Mouse (Mus musculus): ENCODE data around the gene Hist1h4h. TPM values are rescaled to one million over a fixed set of nuclear protein-coding genes. Genes with fewer than 3 reads are reported as not detected.
"Not testable (repeated sequence)": the region's sequence is repeated elsewhere in the genome, so short reads cannot be mapped to it uniquely, and the experiment has no call there.

The Hist1h4h gene
- polyA plus RNA-seq, 1 experiment from 2014 or later: 7.1 TPM

DNA sequence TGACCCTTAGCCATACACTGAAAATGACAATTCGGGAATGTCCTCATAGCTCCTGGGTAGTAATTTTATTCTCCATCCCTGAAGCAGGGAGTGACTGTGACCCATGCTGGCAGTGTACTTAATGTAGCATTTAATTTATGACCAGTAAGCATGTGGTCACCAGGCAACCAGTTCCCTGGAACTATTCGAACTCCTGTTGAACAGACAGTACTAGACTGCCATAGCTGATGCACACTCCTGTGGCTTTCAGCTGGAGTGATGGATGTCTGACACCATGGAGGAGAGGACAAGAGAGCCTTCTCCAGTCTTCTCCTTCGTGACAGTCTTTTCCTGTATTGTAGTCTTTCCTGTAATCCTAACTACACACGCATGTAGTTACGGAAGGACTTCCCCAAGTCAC is 1.8 kb upstream of the Hist1h4h start:
- Histone ChIP-seq H3K4me2 (ENCODE audit: low read length) (0 out of 2 replicates have a peak overlapping the region, but pooled peaks have one; percentile 7), H3K9ac (ENCODE audit: low read length) (no peak overlapping the region), H3K36me3 (ENCODE audit: control insufficient read depth, insufficient read depth, low read length) (no peaks in the 10 kb centered on the region), H3K4me1 (ENCODE audit: control insufficient read depth, insufficient read depth, low read length) (peaks cover 19% of the 10 kb centered on the region), H3K9me3 (replicated peaks; ENCODE audit: control insufficient read depth, low read length) (no peaks in the 10 kb centered on the region), H3K27me3 (replicated peaks; ENCODE audit: control insufficient read depth, insufficient read depth, low read length) (no peaks in the 10 kb centered on the region), H3K27ac (ENCODE audit: low read depth, low read length) (no peak overlapping the region), H3K4me3 (ENCODE audit: low read depth, low read length) (no peak overlapping the region)
- 82% methylated on average over 5 of the region's 5 CpGs for WGBS
- ATAC-seq (no peak), DNase-seq (ENCODE audit: low spot score) (no peak)

DNA sequence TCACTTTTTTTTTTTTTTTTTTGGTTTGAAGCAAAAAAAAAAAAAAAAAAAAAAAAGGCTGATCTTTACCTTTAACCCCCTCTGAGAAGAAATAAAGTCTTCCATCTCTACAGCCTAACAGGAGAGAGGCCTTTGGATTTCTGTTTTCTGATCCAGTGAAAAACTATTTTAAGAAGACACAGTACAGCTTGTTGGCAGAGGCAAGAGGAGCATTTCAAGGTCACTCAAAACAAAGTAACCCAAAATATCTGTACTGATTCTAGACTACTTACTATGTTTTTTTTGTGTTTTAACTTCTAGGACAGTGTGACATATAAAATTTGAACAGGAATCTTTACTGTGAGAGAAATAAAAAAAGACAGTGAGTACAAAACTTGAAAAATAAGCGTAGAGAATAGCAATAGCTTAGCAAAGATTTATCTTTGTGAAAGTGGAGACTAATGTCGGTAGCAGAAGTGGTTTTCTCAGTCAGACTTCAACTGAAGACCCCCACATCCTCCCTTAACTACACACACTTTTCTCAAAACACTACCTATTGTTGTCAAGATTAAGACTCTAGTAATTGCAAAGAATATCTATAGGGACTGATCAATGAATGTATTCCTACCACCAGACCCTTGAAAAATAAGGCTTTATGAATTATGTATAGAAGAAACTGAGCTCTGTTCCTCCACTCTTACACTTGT is 1.2 kb upstream of the Hist1h4h start:
- Histone ChIP-seq H3K4me1 (ENCODE audit: control insufficient read depth, insufficient read depth, low read length) (peaks cover 20% of the 10 kb centered on the region), H3K36me3 (ENCODE audit: control insufficient read depth, insufficient read depth, low read length) (no peaks in the 10 kb centered on the region), H3K9me3 (replicated peaks; ENCODE audit: control insufficient read depth, low read length) (no peaks in the 10 kb centered on the region), H3K4me3 (ENCODE audit: low read depth, low read length) (peak overlapping the region; percentile 43), H3K4me2 (ENCODE audit: low read length) (peak overlapping the region; percentile 59), H3K27me3 (replicated peaks; ENCODE audit: control insufficient read depth, insufficient read depth, low read length) (no peaks in the 10 kb centered on the region), H3K9ac (ENCODE audit: low read length) (peak overlapping the region; percentile 78), H3K27ac (ENCODE audit: low read depth, low read length) (peak overlapping the region; percentile 95)
- no peak for DNase-seq (ENCODE audit: low spot score)
- ATAC-seq: no peak
- WGBS: 24% methylated on average over 2 of the region's 2 CpGs

DNA sequence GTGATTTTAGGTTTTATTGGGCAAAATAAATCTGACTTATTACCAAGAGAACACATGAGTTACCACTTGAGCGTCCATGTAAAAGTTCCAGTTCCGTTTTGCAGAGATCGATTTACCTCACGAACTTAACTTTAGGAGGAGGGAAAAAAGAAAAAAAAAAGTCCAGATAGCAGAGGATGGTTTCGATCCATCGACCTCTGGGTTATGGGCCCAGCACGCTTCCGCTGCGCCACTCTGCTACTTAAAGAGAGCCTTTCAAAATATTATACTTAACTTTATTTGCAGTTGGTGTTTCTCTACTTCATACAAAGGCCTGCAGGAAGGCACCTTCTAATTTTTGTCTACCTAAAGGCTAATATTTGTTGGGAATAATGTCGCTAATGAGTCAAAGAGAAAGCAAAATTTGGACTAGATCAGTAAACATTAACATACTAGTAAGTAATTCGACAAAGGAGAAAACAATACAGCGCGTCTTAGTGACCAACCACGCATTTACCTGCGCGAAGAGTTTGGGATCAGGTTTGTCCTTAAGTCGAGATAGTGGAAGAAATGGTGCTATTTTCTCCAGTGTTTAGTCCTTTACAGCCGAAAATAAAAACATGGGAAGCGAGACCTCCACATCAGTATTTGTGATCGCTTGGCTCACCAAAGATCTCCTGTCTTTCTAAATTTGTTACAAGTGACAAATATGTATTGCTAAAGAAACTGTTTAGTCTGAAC is 509 bp upstream of the Hist1h4h start:
- Histone ChIP-seq H3K4me1 (ENCODE audit: control insufficient read depth, insufficient read depth, low read length) (peaks cover 22% of the 10 kb centered on the region), H3K4me3 (ENCODE audit: low read depth, low read length) (peak overlapping the region; percentile 43), H3K27ac (ENCODE audit: low read depth, low read length) (peak overlapping the region; percentile 95), H3K9me3 (replicated peaks; ENCODE audit: control insufficient read depth, low read length) (no peaks in the 10 kb centered on the region), H3K4me2 (ENCODE audit: low read length) (peak overlapping the region; percentile 59), H3K9ac (ENCODE audit: low read length) (peak overlapping the region; percentile 78), H3K27me3 (replicated peaks; ENCODE audit: control insufficient read depth, insufficient read depth, low read length) (no peaks in the 10 kb centered on the region), H3K36me3 (ENCODE audit: control insufficient read depth, insufficient read depth, low read length) (no peaks in the 10 kb centered on the region)
- DNase-seq (ENCODE audit: low spot score) (peak; percentile 75), ATAC-seq (no peak)
- WGBS: under 1% methylated on average over 20 of the region's 20 CpGs

DNA sequence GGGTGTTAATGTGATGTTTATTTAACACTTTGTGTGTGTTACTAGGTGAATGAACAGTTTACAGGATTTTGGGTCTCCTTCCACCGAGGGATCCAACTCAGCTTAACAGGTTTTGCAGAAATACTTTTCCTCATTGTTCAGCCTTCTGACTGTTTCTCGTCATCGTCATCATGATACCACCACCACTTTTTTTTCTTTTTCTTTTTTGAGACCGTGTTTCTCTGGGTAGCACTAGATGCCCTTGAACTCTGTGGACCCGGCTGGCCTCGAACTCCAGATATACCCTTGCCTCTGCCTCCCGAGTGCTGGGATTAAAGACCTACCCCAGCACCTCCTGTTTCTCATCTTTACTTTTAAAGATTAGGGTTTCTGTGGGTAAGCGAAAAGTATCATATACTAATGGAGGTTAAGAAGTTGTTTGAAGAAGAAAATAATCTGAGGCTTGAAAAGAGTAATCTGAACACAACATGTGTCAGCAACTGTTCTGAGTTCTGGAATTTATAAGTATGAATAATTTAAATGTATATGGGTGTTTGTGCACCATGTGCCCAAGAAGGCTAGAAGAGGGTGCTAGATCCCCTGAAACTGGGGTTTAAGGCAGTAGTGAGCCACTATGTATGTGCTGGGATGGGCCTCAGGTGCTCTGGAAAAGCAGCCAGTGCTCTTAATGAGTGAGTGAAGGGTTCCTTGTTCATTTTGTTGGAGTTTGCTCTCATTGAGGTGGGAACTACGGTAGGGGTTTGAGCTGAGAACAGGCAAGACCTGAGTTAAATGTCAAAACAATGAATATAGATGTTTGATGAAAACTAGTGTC is 1.6 kb downstream of the Hist1h4h start:
- Histone ChIP-seq H3K4me2 (ENCODE audit: low read length) (peak overlapping the region; percentile 59), H3K9ac (ENCODE audit: low read length) (peak overlapping the region; percentile 78), H3K36me3 (ENCODE audit: control insufficient read depth, insufficient read depth, low read length) (no peaks in the 10 kb centered on the region), H3K27ac (ENCODE audit: low read depth, low read length) (peak overlapping the region; percentile 95), H3K4me3 (ENCODE audit: low read depth, low read length) (peak overlapping the region; percentile 43), H3K9me3 (replicated peaks; ENCODE audit: control insufficient read depth, low read length) (no peaks in the 10 kb centered on the region), H3K4me1 (ENCODE audit: control insufficient read depth, insufficient read depth, low read length) (peaks cover 29% of the 10 kb centered on the region), H3K27me3 (replicated peaks; ENCODE audit: control insufficient read depth, insufficient read depth, low read length) (no peaks in the 10 kb centered on the region)
- WGBS: 13% methylated on average over 9 of the region's 9 CpGs
- DNase-seq (ENCODE audit: low spot score) (no peak), ATAC-seq (no peak)

DNA sequence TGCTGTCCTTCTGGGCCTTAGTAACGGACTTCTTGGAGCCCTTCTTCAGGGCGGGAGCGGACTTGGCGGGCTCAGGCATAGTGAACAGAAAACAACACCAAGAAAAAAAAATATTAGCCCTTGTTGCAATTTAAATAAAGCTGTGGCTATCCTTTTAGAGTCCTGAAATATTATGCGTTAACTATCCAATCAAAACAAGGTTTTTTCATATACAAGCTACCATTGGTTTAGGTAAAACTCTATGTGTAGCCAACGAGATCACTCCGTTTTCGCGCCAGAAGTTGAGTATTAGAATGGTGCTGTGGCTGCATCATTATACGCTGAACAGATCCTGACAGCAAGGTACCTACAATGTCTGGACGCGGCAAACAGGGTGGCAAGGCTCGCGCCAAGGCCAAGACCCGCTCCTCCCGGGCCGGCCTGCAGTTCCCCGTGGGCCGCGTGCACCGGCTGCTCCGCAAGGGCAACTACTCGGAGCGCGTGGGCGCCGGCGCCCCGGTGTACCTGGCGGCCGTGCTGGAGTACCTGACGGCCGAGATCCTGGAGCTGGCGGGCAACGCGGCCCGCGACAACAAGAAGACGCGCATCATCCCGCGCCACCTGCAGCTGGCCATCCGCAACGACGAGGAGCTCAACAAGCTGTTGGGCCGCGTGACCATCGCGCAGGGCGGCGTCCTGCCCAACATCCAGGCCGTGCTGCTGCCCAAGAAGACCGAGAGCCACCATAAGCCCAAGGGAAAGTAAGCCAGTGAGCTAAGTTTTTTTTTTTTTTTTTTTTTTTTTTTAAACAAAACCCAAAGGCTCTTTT is 2.9 kb downstream of the Hist1h4h start, which contains the start of gene Hist1h2af:
Gene Hist1h2af (plus strand): TSS at position 347 of the 808 bp plus-strand sequence.
- Histone ChIP-seq H3K27ac (ENCODE audit: low read depth, low read length) (peak within 1 kb of the TSS; percentile 95), H3K4me3 (ENCODE audit: low read depth, low read length) (peak within 1 kb of the TSS; percentile 43), H3K4me1 (ENCODE audit: control insufficient read depth, insufficient read depth, low read length) (peaks cover 29% of the 10 kb centered on the region), H3K4me2 (ENCODE audit: low read length) (peak within 1 kb of the TSS; percentile 59), H3K9ac (ENCODE audit: low read length) (peak within 1 kb of the TSS; percentile 78)
- DNase-seq (ENCODE audit: low spot score) (peak; percentile 98), ATAC-seq (peak; percentile 43)
- H3K9me3 ChIP-seq (replicated peaks; ENCODE audit: control insufficient read depth, low read length); H3K27me3 ChIP-seq (replicated peaks; ENCODE audit: control insufficient read depth, insufficient read depth, low read length); H3K36me3 ChIP-seq (ENCODE audit: control insufficient read depth, insufficient read depth, low read length): not testable (repeated sequence)
- WGBS: under 1% methylated on average over 25 of the region's 53 CpGs

DNA sequence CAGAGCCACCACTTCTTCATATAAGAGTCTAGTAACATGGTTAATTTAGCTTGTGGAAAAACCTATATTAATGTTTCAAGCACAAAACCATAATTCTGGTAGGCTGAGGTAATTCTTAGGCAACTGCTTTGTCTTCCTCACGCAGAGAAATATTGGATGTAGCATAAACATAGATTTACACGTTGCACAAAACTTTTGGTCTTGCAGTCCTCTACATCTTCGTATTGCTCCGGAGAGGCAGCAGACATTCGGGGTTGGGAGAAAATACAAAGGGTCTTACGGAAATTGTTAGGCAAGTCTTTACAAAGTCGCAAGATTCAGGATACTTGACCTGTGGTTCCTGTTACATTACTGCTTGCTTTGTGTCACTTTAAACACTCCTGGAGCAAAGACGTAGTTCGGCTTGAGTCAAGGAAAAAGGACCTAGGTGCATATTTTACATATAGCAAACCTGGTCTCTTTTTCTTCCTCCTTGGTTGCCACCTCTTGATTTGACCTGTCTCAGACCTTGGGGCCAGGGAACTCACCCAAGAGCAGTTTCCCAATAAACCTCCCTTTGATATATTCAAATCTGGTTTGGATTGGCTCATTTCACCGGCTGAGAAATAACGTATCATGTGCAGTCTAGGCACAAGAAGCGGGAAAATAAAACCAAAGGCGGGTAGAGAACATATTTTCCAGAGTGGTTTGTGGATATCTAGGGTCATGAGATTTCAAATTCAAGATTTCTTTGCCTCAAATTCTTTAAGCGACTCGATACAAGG is 3.7 kb downstream of the Hist1h4h start:
- Histone ChIP-seq H3K4me2 (ENCODE audit: low read length) (peak overlapping the region; percentile 59), H3K27me3 (replicated peaks; ENCODE audit: control insufficient read depth, insufficient read depth, low read length) (no peaks in the 10 kb centered on the region), H3K9ac (ENCODE audit: low read length) (peak overlapping the region; percentile 60), H3K9me3 (replicated peaks; ENCODE audit: control insufficient read depth, low read length) (no peaks in the 10 kb centered on the region), H3K27ac (ENCODE audit: low read depth, low read length) (peak overlapping the region; percentile 95), H3K4me3 (ENCODE audit: low read depth, low read length) (peak overlapping the region; percentile 43), H3K4me1 (ENCODE audit: control insufficient read depth, insufficient read depth, low read length) (peaks cover 26% of the 10 kb centered on the region), H3K36me3 (ENCODE audit: control insufficient read depth, insufficient read depth, low read length) (no peaks in the 10 kb centered on the region)
- under 1% methylated on average over 15 of the region's 15 CpGs for WGBS
- no peak for DNase-seq (ENCODE audit: low spot score)
- ATAC-seq: no peak

DNA sequence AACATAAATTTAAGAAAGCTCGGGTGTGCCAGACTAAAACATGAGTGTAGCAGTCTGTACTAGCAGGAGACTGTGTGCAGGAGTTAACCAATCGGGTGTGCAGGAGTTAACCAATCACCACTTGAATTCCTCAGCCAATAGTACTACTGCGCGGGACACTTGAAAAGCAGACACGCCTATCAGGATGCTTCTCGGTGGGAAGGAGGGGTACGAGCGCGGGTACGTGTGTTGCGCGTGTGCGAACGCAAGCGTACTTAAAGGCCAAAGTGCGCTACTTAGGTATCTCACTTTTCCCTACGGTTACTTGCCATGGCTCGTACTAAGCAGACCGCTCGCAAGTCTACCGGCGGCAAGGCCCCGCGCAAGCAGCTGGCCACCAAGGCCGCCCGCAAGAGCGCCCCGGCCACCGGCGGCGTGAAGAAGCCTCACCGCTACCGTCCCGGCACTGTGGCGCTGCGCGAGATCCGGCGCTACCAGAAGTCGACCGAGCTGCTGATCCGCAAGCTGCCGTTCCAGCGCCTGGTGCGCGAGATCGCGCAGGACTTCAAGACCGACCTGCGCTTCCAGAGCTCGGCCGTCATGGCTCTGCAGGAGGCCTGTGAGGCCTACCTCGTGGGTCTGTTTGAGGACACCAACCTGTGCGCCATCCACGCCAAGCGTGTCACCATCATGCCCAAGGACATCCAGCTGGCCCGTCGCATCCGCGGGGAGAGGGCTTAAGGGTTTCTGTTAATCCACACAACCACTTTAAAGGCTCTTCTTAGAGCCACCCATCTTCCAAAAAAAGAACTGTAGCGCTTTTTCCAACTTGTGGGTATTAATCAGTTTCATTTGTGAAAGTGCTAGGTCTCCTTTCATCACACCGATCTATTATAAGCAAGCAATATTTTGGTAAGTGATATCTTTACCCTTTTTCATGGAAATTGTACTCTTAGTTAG is 4.6 kb downstream of the Hist1h4h start, which contains the start of gene Hist1h3g:
Gene Hist1h3g (plus strand): TSS at position 286 of the 939 bp plus-strand sequence.
- Histone ChIP-seq H3K4me3 (ENCODE audit: low read depth, low read length) (peak within 1 kb of the TSS; percentile 43), H3K4me2 (ENCODE audit: low read length) (peak within 1 kb of the TSS; percentile 59), H3K4me1 (ENCODE audit: control insufficient read depth, insufficient read depth, low read length) (peaks cover 23% of the 10 kb centered on the region), H3K9ac (ENCODE audit: low read length) (peak within 1 kb of the TSS; percentile 68), H3K27ac (ENCODE audit: low read depth, low read length) (peak within 1 kb of the TSS; percentile 95)
- peak; percentile 99 for DNase-seq (ENCODE audit: low spot score)
- not testable (repeated sequence) for H3K9me3 ChIP-seq (replicated peaks; ENCODE audit: control insufficient read depth, low read length); H3K27me3 ChIP-seq (replicated peaks; ENCODE audit: control insufficient read depth, insufficient read depth, low read length); H3K36me3 ChIP-seq (ENCODE audit: control insufficient read depth, insufficient read depth, low read length)
- ATAC-seq: peak; percentile 87
- WGBS: 0% methylated on average over 35 of the region's 62 CpGs

All from forebrain, embryonic 14.5 days (tissue).